Mouse (Mus musculus): ENCODE data around the gene Trim13.
A peak's percentile ranks its signal among the peaks of the same experiment; 100 is the strongest.

Trim13 gene

GRCm38 (mm10) chr14:61613319-61613718, 15.3 kb downstream of the Trim13 start:
- no peak for DNase-seq (ENCODE audit: low spot score in 2 of 2)

GRCm38 (mm10) chr14:61620371-61620770, 22.3 kb downstream of the Trim13 start:
- no peak for DNase-seq (ENCODE audit: low spot score in 2 of 2)

- DNase-seq (ENCODE audit: low spot score in 2 of 2): no peak
Observed at GRCm38 (mm10) chr14:61635969-61636368, 37.9 kb downstream of the Trim13 start.

- no peak for DNase-seq (ENCODE audit: low spot score in 2 of 2)
Observed at GRCm38 (mm10) chr14:61642668-61643067, 44.6 kb downstream of the Trim13 start.

- no peak for DNase-seq (ENCODE audit: low spot score in 2 of 2)
Observed at GRCm38 (mm10) chr14:61645547-61645946, 47.5 kb downstream of the Trim13 start.

- DNase-seq (ENCODE audit: low spot score in 2 of 2): peak; percentile 7 to 13
Observed at GRCm38 (mm10) chr14:61647182-61647880, 49.3 kb downstream of the Trim13 start.

- DNase-seq (ENCODE audit: low spot score in 2 of 2): peak; percentile 20 to 31
Observed at GRCm38 (mm10) chr14:61647881-61648684, 50.0 kb downstream of the Trim13 start.

GRCm38 (mm10) chr14:61648685-61649504, 50.8 kb downstream of the Trim13 start:
- peak; percentile 83 to 90 for DNase-seq (ENCODE audit: low spot score in 2 of 2)

- no peak for DNase-seq (ENCODE audit: low spot score in 2 of 2)
Observed at GRCm38 (mm10) chr14:61650291-61650960, 52.4 kb downstream of the Trim13 start.

Measured in frontal cortex, postnatal 25 days (tissue).